Mouse (Mus musculus) brain, embryonic 14.5 days (tissue): Measurements from ENCODE around the gene Atrnl1.

Experiments used
- CTCF ChIP-seq: fragments of 200-500 bp; IDR thresholded peaks from 2 replicates; pipeline ENCODE4 v1.5.1; 2012; ENCODE audit warnings: inconsistent platforms, mild to moderate bottlenecking, moderate library complexity, borderline replicate concordance; ENCODE audit not compliant: insufficient read depth, insufficient read length; ENCODE audit errors: extremely low read depth
- POLR2A ChIP-seq: fragments of 200-500 bp; IDR thresholded peaks from 2 replicates; pipeline ENCODE4 v1.6.1; 2012; ENCODE audit warnings: mild to moderate bottlenecking, inconsistent platforms, borderline replicate concordance; ENCODE audit not compliant: poor library complexity, insufficient read depth, insufficient read length, severe bottlenecking; ENCODE audit errors: extremely low read depth

GRCm38 (mm10) chr19:57589516-57589915 lies 21.3 kb upstream of the Atrnl1 start:
- no peak for TF ChIP-seq POLR2A
- TF ChIP-seq CTCF: no peak
